7 mouse cellular contexts compared by ENCODE assay signal in the genomic region with DNA sequence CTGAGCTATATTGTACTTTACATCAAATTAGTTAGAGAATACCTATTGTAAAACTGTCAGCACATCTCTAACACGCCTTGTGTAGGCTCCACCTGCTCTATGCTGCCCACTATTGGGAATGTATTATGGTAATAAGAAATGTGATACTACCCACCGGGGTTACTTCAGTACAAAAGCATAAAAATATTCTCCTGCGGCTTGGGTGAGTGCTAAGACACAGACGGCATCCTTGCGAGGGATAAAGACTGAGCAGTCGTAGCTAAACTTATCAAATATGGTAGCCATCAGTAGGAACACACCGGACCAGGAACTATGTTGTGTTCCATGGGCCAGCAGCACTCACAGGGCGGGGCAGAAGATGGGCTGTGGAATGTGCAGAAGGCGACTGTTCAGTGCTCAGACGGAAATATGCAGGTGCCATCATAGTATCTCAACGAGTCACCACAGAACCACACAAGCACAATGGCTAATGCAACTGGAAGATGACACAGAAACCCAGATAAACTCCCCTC. TPM values are rescaled to one million over a fixed set of nuclear protein-coding genes. Genes with fewer than 3 reads are reported as not detected.
DNase-seq lines count a peak whose midpoint lies in the region.

No protein-coding gene starts in this region.

- H3K4me3 ChIP-seq in erythroblast, embryonic 14.5 days (replicated peaks) = peak overlapping the region; percentile 88

- H3K27me3 ChIP-seq in erythroblast, embryonic 14.5 days (ENCODE audit: control insufficient read depth) = no peaks in the 10 kb centered on the region

- H3K9me3 ChIP-seq in erythroblast, embryonic 14.5 days (ENCODE audit: control insufficient read depth, low read length) = peaks cover 4% of the 10 kb centered on the region

- peaks cover 58% of the 10 kb centered on the region for H3K4me1 ChIP-seq in erythroblast, embryonic 14.5 days (ENCODE audit: control insufficient read depth)

- DNase-seq in ES-CJ7 (ENCODE audit: low read depth, low spot score) = peak; percentile 46
- DNase-seq in adrenal gland, postnatal 36 days = peak; percentile 26 to 33
- peak; percentile 26 to 53 for DNase-seq in heart, postnatal 36 days
- DNase-seq in layer of hippocampus, postnatal 14 days (ENCODE audit: low spot score in 2 of 2) = peak; percentile 49 to 59
- DNase-seq in lung, postnatal 36 days = peak; percentile 64
- peak; percentile 31 for DNase-seq in right cerebral cortex, postnatal 25 days

- H3K36me3 ChIP-seq in erythroblast, embryonic 14.5 days (ENCODE audit: control insufficient read depth) = peaks cover 36% of the 10 kb centered on the region

- intact Hi-C loops in heart, postnatal 36 days (cut with DNase I) = loop anchor here (2.0 to 10.0 kb wide), 8 partner anchors 82 to 522 kb away; a partner anchor contains a TSS

RNA-seq across cellular contexts. Expression of a gene that starts 3.3 kb away (rescaled TPM):
- 10 to 100 TPM; 37.5 to 42.5 TPM for total RNA-seq in adrenal gland, postnatal 36 days (2021)
- 0.56 and 0.61 TPM in 2 replicates for polyA plus RNA-seq in erythroblast, embryonic 14.5 days (2012)
- 10 to 100 TPM; 23.8 to 25.7 TPM for total RNA-seq in heart, postnatal 36 days (2021)
- total RNA-seq in layer of hippocampus, postnatal 14 days (2021) = 10 to 100 TPM; 37.5 to 39.8 TPM

Comparison
In these comparisons a context has a peak if more than half of its experiments do, and no peak if none do; other contexts are left out.
1. Peak in every context shown above with its lines: DNase-seq and H3K4me3 ChIP-seq.